Mouse (Mus musculus) C2C12 (cell line): ENCODE results near the gene Gpr4.

Experiments used
- CTCF ChIP-seq: IDR thresholded peaks from one replicate; pipeline ENCODE4 v1.5.1; 2011; ENCODE audit not compliant: control insufficient read depth, insufficient read depth, insufficient read length
- FOSL1 ChIP-seq: IDR thresholded peaks from one replicate; pipeline ENCODE4 v1.8.0; 2011; ENCODE audit warnings: mild to moderate bottlenecking, low read length; ENCODE audit not compliant: poor library complexity, insufficient read depth, severe bottlenecking

- TF ChIP-seq CTCF, result no peak
- no peak for TF ChIP-seq FOSL1
Observed at GRCm38 (mm10) chr7:19269721-19270441, 57.5 kb downstream of the Gpr4 start.
